Mouse (Mus musculus) lung, postnatal 36 days (tissue): Measurements from ENCODE around the gene Trip12.

Experiments used
- DNase-seq: peaks from one replicate; pipeline ENCODE4 v3.0.0; 2022; ENCODE audit warnings: mixed read lengths

Gene Trip12

GRCm38 (mm10) chr1:84840018-84840664 lies at the start of gene Trip12:
Gene Trip12, minus strand, starts transcription at chr1:84840516.
- no peak for DNase-seq

GRCm38 (mm10) chr1:84890005-84890393 lies 49.7 kb upstream of the Trip12 start:
- DNase-seq, result no peak

- DNase-seq, result no peak
These were observed 49.2 kb upstream of the Trip12 start for GRCm38 (mm10) chr1:84889330-84890004.

- peak; percentile 7 for DNase-seq
These were observed 45.6 kb upstream of the Trip12 start for GRCm38 (mm10) chr1:84885921-84886320.

- DNase-seq, result peak; percentile 63
These were observed 44.9 kb upstream of the Trip12 start for GRCm38 (mm10) chr1:84885174-84885573.

GRCm38 (mm10) chr1:84883889-84884288 lies 43.6 kb upstream of the Trip12 start:
- no peak for DNase-seq

- DNase-seq, result no peak
These were observed 42.6 kb upstream of the Trip12 start for GRCm38 (mm10) chr1:84882937-84883336.

- no peak for DNase-seq
These were observed 41.8 kb upstream of the Trip12 start for GRCm38 (mm10) chr1:84882066-84882532.

GRCm38 (mm10) chr1:84881248-84882065 lies 41.1 kb upstream of the Trip12 start:
- peak; percentile 7 for DNase-seq

GRCm38 (mm10) chr1:84879571-84880120 lies 39.3 kb upstream of the Trip12 start:
- no peak for DNase-seq

- peak; percentile 15 for DNase-seq
These were observed 37.3 kb upstream of the Trip12 start for GRCm38 (mm10) chr1:84877590-84877989.

- no peak for DNase-seq
These were observed 32.6 kb upstream of the Trip12 start for GRCm38 (mm10) chr1:84872939-84873338.

- no peak for DNase-seq
These were observed 31.8 kb upstream of the Trip12 start for GRCm38 (mm10) chr1:84872105-84872504.

- DNase-seq, result no peak
These were observed 30.8 kb upstream of the Trip12 start for GRCm38 (mm10) chr1:84871131-84871530.

- DNase-seq, result no peak
These were observed 29.2 kb upstream of the Trip12 start for GRCm38 (mm10) chr1:84869498-84869897.

- DNase-seq, result no peak
These were observed 28.5 kb upstream of the Trip12 start for GRCm38 (mm10) chr1:84868841-84869240.

- no peak for DNase-seq
These were observed 28.0 kb upstream of the Trip12 start for GRCm38 (mm10) chr1:84868311-84868710.

- DNase-seq, result no peak
These were observed 26.5 kb upstream of the Trip12 start for GRCm38 (mm10) chr1:84866706-84867230.

GRCm38 (mm10) chr1:84866231-84866630 lies 25.9 kb upstream of the Trip12 start:
- DNase-seq, result no peak

- no peak for DNase-seq
These were observed 24.3 kb upstream of the Trip12 start for GRCm38 (mm10) chr1:84864645-84865044.

GRCm38 (mm10) chr1:84861255-84861630 lies 20.9 kb upstream of the Trip12 start:
- DNase-seq, result no peak

- DNase-seq, result no peak
These were observed 20.3 kb upstream of the Trip12 start for GRCm38 (mm10) chr1:84860360-84861254.
